Comparison of ENCODE assay signal across 9 mouse cellular contexts in the genomic region with DNA sequence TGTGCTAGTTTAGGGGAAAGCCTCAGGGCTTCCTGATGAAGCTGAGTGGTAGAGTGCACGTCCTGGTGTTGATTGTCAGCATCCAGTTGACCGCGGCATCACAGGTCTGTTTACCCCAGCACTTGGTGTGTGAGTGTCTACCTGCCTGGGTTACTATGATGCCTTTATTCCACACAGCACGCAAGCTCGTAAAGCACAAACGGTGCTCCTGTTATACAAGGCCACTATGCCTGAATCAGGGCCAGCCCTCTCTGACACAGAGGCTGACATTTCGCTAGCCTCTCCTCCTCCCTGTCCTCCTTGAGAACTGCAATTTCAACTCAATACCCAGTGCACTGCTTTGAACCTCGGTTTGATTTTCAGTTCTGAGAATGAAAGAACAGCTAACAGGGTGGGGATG. TPM values are rescaled to one million over a fixed set of nuclear protein-coding genes. Genes with fewer than 3 reads are reported as not detected.
DNase-seq lines count a peak whose midpoint lies in the region; ATAC-seq and TF ChIP-seq lines count a peak whose summit lies in the region.
"Had no signal": no experiment of that assay in that cellular context is flagged by ENCODE, and none has a peak within 500 bp of the region (broad histone marks: within the 10 kb centered on the region; RNA-seq: fewer than 3 reads in every experiment).

No protein-coding gene starts in this region.

- WGBS in hindbrain, embryonic 12.5 days = 71% methylated on average over 8 of the region's 8 CpGs
- 83% methylated on average over 8 of the region's 8 CpGs for WGBS in hindbrain, embryonic 11.5 days
- 56% methylated on average over 8 of the region's 8 CpGs for WGBS in limb, embryonic 12.5 days

- no peak overlapping the region for H3K4me3 ChIP-seq in hindbrain, embryonic 12.5 days
- no peak overlapping the region for H3K4me3 ChIP-seq in hindbrain, embryonic 11.5 days (ENCODE audit: low read depth, low read length)
- H3K4me3 ChIP-seq in limb, embryonic 12.5 days (replicated peaks) = no peak overlapping the region
- H3K4me3 ChIP-seq in layer of hippocampus, adult 2 months = no peak overlapping the region

- no peaks in the 10 kb centered on the region for H3K36me3 ChIP-seq in hindbrain, embryonic 12.5 days
- no peaks in the 10 kb centered on the region for H3K36me3 ChIP-seq in hindbrain, embryonic 11.5 days (ENCODE audit: control insufficient read depth, insufficient read depth, low read length)
- H3K36me3 ChIP-seq in limb, embryonic 12.5 days = no peaks in the 10 kb centered on the region

- peaks cover 6% of the 10 kb centered on the region for H3K27me3 ChIP-seq in hindbrain, embryonic 12.5 days
- H3K27me3 ChIP-seq in hindbrain, embryonic 11.5 days (ENCODE audit: control insufficient read depth, insufficient read depth, low read length) = peaks cover 4% of the 10 kb centered on the region
- peaks cover 6% of the 10 kb centered on the region for H3K27me3 ChIP-seq in limb, embryonic 12.5 days

- no peak for TF ChIP-seq CTCF in layer of hippocampus, adult 2 months (conservative IDR thresholded peaks at IDR 0.05)

- H3K4me1 ChIP-seq in hindbrain, embryonic 12.5 days = peaks cover 37% of the 10 kb centered on the region
- H3K4me1 ChIP-seq in hindbrain, embryonic 11.5 days (replicated peaks; ENCODE audit: control insufficient read depth, insufficient read depth, low read length) = peaks cover 3% of the 10 kb centered on the region
- H3K4me1 ChIP-seq in limb, embryonic 12.5 days (replicated peaks) = peaks cover 45% of the 10 kb centered on the region

- no peaks in the 10 kb centered on the region for H3K9me3 ChIP-seq in hindbrain, embryonic 12.5 days (replicated peaks)
- no peaks in the 10 kb centered on the region for H3K9me3 ChIP-seq in hindbrain, embryonic 11.5 days (ENCODE audit: control insufficient read depth, low read length)
- no peaks in the 10 kb centered on the region for H3K9me3 ChIP-seq in limb, embryonic 12.5 days

- peak; percentile 83 to 92 for DNase-seq in adrenal gland, adult (ENCODE audit: inconsistent age in 2 of 2, low spot score in 1 of 2)
- no peak for DNase-seq in adrenal gland, postnatal 4 days (ENCODE audit: low spot score in 2 of 2)
- no peak for DNase-seq in hindbrain, embryonic 11.5 days (ENCODE audit: low spot score)
- peak; percentile 69 for DNase-seq in T-cell, adult 2 months (ENCODE audit: low spot score)
- DNase-seq in layer of hippocampus, adult 2 months (ENCODE audit: low spot score in 2 of 2) = no peak

- ATAC-seq in hindbrain, embryonic 12.5 days (ENCODE audit: low FRiP score) = no peak
- ATAC-seq in hindbrain, embryonic 11.5 days (ENCODE audit: low FRiP score) = no peak
- no peak for ATAC-seq in limb, embryonic 12.5 days (ENCODE audit: insufficient number of reproducible peaks, insufficient read depth, low FRiP score, low TSS enrichment, low read depth)
- no peak for ATAC-seq in megakaryocyte progenitor cell, adult 5-6 weeks (replicated peaks; ENCODE audit: poor library complexity)

- no peak overlapping the region for H3K27ac ChIP-seq in hindbrain, embryonic 12.5 days
- H3K27ac ChIP-seq in hindbrain, embryonic 11.5 days (ENCODE audit: low read depth, low read length) = no peak overlapping the region
- H3K27ac ChIP-seq in limb, embryonic 12.5 days = no peak overlapping the region
- no peak overlapping the region for H3K27ac ChIP-seq in layer of hippocampus, adult 2 months

- no peak overlapping the region for H3K9ac ChIP-seq in hindbrain, embryonic 12.5 days
- no peak overlapping the region for H3K9ac ChIP-seq in hindbrain, embryonic 11.5 days (ENCODE audit: low read depth, low read length)
- no peak overlapping the region; the same call in 1 of the 2 replicates for H3K9ac ChIP-seq in limb, embryonic 12.5 days (replicated peaks)

- 0 out of 2 replicates have a peak overlapping the region, but pooled peaks have one; percentile 8 for H3K4me2 ChIP-seq in hindbrain, embryonic 12.5 days (replicated peaks)
- no peak overlapping the region for H3K4me2 ChIP-seq in hindbrain, embryonic 11.5 days (replicated peaks; ENCODE audit: low read depth, low read length)
- H3K4me2 ChIP-seq in limb, embryonic 12.5 days = peak overlapping the region; percentile 7

RNA-seq across cellular contexts. Expression of a gene that starts 2.6 kb away (rescaled TPM):
- under 1 TPM; 0.23 to 0.59 TPM for total RNA-seq in adrenal gland, postnatal 4 days (2021)
- 0.12 TPM in 1 of 2 replicates, not detected in the other for polyA plus RNA-seq in hindbrain, embryonic 12.5 days (2016; fragmentation: Nextera tagmentation; extraction: Ambion mirVana)
- not detected in 2 replicates for polyA plus RNA-seq in hindbrain, embryonic 11.5 days (2014; fragmentation: Nextera tagmentation; extraction: Ambion mirVana)
- 0.12 and 0.13 TPM in 2 replicates for polyA plus RNA-seq in limb, embryonic 12.5 days (2016; fragmentation: Nextera tagmentation; extraction: Ambion mirVana)
- not detected for total RNA-seq in layer of hippocampus, adult 2 months (2021)
- total RNA-seq in megakaryocyte progenitor cell, adult 5-6 weeks (2015) = not detected in 2 replicates
- not detected in 2 replicates for total RNA-seq in megakaryocyte progenitor cell, adult 5-6 weeks (2017)

RNA-seq across cellular contexts. Expression of a gene that starts 5.6 kb away (rescaled TPM):
- total RNA-seq in adrenal gland, postnatal 4 days (2021) = 10 to 100 TPM; 73.1 to 89.5 TPM
- 24.6 and 25.8 TPM in 2 replicates for polyA plus RNA-seq in hindbrain, embryonic 12.5 days (2016; fragmentation: Nextera tagmentation; extraction: Ambion mirVana)
- polyA plus RNA-seq in hindbrain, embryonic 11.5 days (2014; fragmentation: Nextera tagmentation; extraction: Ambion mirVana) = 19.1 and 24.1 TPM in 2 replicates
- polyA plus RNA-seq in limb, embryonic 12.5 days (2016; fragmentation: Nextera tagmentation; extraction: Ambion mirVana) = 22.8 and 25.6 TPM in 2 replicates
- 10 to 100 TPM; 62.0 to 67.5 TPM for total RNA-seq in layer of hippocampus, adult 2 months (2021)
- 8.2 and 12.0 TPM in 2 replicates for total RNA-seq in megakaryocyte progenitor cell, adult 5-6 weeks (2015)
- 11.0 and 14.6 TPM in 2 replicates for total RNA-seq in megakaryocyte progenitor cell, adult 5-6 weeks (2017)

RNA-seq across cellular contexts. Expression of a gene that starts 49.5 kb away (rescaled TPM):
- total RNA-seq in adrenal gland, postnatal 4 days (2021) = 100 to 1,000 TPM in 1 of 2 experiments, 10 to 100 TPM in 1; 93.9 to 111 TPM
- 43.6 and 45.8 TPM in 2 replicates for polyA plus RNA-seq in hindbrain, embryonic 12.5 days (2016; fragmentation: Nextera tagmentation; extraction: Ambion mirVana)
- polyA plus RNA-seq in hindbrain, embryonic 11.5 days (2014; fragmentation: Nextera tagmentation; extraction: Ambion mirVana) = 39.0 and 48.6 TPM in 2 replicates
- 28.1 and 29.3 TPM in 2 replicates for polyA plus RNA-seq in limb, embryonic 12.5 days (2016; fragmentation: Nextera tagmentation; extraction: Ambion mirVana)
- 10 to 100 TPM; 57.1 to 62.9 TPM for total RNA-seq in layer of hippocampus, adult 2 months (2021)
- 35.7 and 37.2 TPM in 2 replicates for total RNA-seq in megakaryocyte progenitor cell, adult 5-6 weeks (2015)
- 22.0 and 22.2 TPM in 2 replicates for total RNA-seq in megakaryocyte progenitor cell, adult 5-6 weeks (2017)

RNA-seq across cellular contexts. Expression of a gene that starts 55.0 kb away (rescaled TPM):
- under 1 TPM; 0.73 to 0.79 TPM for total RNA-seq in adrenal gland, postnatal 4 days (2021)
- not detected in 2 replicates for polyA plus RNA-seq in hindbrain, embryonic 12.5 days (2016; fragmentation: Nextera tagmentation; extraction: Ambion mirVana)
- polyA plus RNA-seq in hindbrain, embryonic 11.5 days (2014; fragmentation: Nextera tagmentation; extraction: Ambion mirVana) = not detected in 2 replicates
- polyA plus RNA-seq in limb, embryonic 12.5 days (2016; fragmentation: Nextera tagmentation; extraction: Ambion mirVana) = not detected in 2 replicates
- total RNA-seq in layer of hippocampus, adult 2 months (2021) = not detected
- total RNA-seq in megakaryocyte progenitor cell, adult 5-6 weeks (2015) = not detected in 2 replicates
- not detected in 2 replicates for total RNA-seq in megakaryocyte progenitor cell, adult 5-6 weeks (2017)
- polyA plus RNA-seq: large intestine, adult 2 months had no signal

Comparison
In these comparisons a context has a peak if more than half of its experiments do, and no peak if none do; other contexts are left out.
1. DNase-seq: peak in adrenal gland, adult (2 of 2) and T-cell, adult 2 months (single experiment); none in adrenal gland, postnatal 4 days (0 of 2), hindbrain, embryonic 11.5 days (single experiment) and layer of hippocampus, adult 2 months (0 of 2).
2. RNA of a gene that starts 5.6 kb away (total RNA-seq): 73.1 to 89.5 TPM in adrenal gland, postnatal 4 days and 62.0 to 67.5 TPM in layer of hippocampus, adult 2 months; 8.2 to 14.6 TPM in megakaryocyte progenitor cell, adult 5-6 weeks; every median in the first group is over 4 times any median in the second.